Mouse (Mus musculus) heart, adult 2 months (tissue): ENCODE data around the gene Fgfr2.

Experiments
- EP300 ChIP-seq: fragments of 200-500 bp; IDR thresholded peaks from 2 replicates; pipeline ENCODE4 v1.6.1; 2011; ENCODE audit warnings: low read depth, low read length, control low read depth; ENCODE audit not compliant: insufficient read depth
- POLR2A ChIP-seq: fragments of 200-500 bp; IDR thresholded peaks from 2 replicates; pipeline ENCODE4 v1.6.1; 2011; ENCODE audit warnings: mild to moderate bottlenecking, low read depth, low read length, control low read depth; ENCODE audit not compliant: insufficient read depth

- TF ChIP-seq POLR2A (no peak), EP300 (no peak)
Observed at GRCm38 (mm10) chr7:132493632-132494031, 629.5 kb downstream of the Fgfr2 start.
